Mouse (Mus musculus) embryonic fibroblast, embryonic 13.5 days (primary cell): ENCODE data around the gene 4933427D14Rik.

Source experiments
- CTCF ChIP-seq: IDR thresholded peaks from 2 replicates; pipeline ENCODE4 v1.5.1; 2011; ENCODE audit warnings: mild to moderate bottlenecking, control low read depth, low read length, moderate library complexity, borderline replicate concordance; ENCODE audit not compliant: insufficient read depth
- POLR2A ChIP-seq: IDR thresholded peaks from 2 replicates; pipeline ENCODE4 v1.6.1; 2011; ENCODE audit warnings: low read depth, mild to moderate bottlenecking, control low read depth, low read length, moderate library complexity

- TF ChIP-seq CTCF (no peak), POLR2A (no peak)
Measured at GRCm38 (mm10) chr11:72113296-72113695, 94.0 kb downstream of the 4933427D14Rik start.
